Mouse (Mus musculus): ENCODE data around the gene Supt6. TPM values are rescaled to one million over a fixed set of nuclear protein-coding genes. Genes with fewer than 3 reads are reported as not detected.
"Not testable (repeated sequence)": the region's sequence is repeated elsewhere in the genome, so short reads cannot be mapped to it uniquely, and the experiment has no call there.

Supt6 gene
- polyA plus RNA-seq (2012; ENCODE audit: insufficient read depth, insufficient read length, missing spikeins): 20.1 and 20.7 TPM in 2 replicates

DNA sequence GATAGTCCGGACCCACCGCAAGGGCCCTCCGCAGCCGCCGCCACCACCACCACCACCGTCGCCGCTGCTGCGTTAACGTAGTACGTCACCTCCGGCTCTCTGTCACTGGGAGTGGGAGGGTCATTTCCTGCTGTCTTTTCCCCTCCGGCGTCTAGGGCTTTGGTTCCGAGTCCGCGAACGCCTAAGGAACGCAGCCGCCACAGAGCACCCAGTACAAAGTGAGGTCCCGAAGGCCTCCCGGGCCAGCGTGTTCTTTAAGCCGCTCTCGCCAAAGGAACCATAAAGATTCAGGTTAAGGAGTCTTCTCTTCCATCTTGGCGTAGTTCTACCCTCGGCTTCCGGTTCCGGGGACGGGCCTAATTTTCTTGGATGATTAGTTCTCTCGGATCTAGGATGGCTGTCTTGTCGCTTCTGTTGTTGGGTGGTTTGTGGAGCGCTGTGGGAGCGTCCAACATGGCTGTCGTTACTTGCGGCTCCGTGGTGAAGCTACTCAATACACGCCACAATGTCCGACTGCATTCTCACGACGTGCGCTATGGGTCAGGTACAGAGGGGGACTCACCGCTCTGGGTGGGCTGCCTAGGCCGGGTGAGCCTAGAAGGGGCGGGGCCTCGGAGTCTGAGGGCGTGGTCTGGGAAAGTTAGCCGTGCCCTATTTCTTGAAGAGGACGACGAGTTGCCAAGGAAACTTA is at the start of gene Supt6, which contains the start of gene Sdf2:
Supt6 (minus strand) TSS at position 361 of the 691 bp plus-strand sequence.
Sdf2 (plus strand) TSS at position 120 of the 691 bp plus-strand sequence.
- Histone ChIP-seq H3K4me3 (ENCODE audit: insufficient read depth, low read depth, low read length) (peak within 1 kb of the TSS; percentile 83), H3K27ac (replicated peaks; ENCODE audit: low read depth, low read length) (peak within 1 kb of the TSS; percentile 99), H3K4me1 (ENCODE audit: control insufficient read depth, insufficient read depth, insufficient read length, low read length) (0 out of 2 replicates have a peak, but pooled peaks cover 3% of the 10 kb centered on the region)

GRCm38 (mm10) chr11:78294585-78294984 is 48.8 kb upstream of the Supt6 start:
- Histone ChIP-seq H3K27ac (replicated peaks; ENCODE audit: low read depth, low read length) (no peak overlapping the region), H3K4me3 (ENCODE audit: insufficient read depth, low read depth, low read length) (no peak overlapping the region), H3K4me1 (ENCODE audit: control insufficient read depth, insufficient read depth, insufficient read length, low read length) (no peaks in the 10 kb centered on the region)

GRCm38 (mm10) chr11:78290654-78291053 is 44.9 kb upstream of the Supt6 start, which contains the start of gene BC030499:
Gene BC030499, plus strand, starts transcription at chr11:78290841.
- Histone ChIP-seq H3K4me1 (ENCODE audit: control insufficient read depth, insufficient read depth, insufficient read length, low read length) (no peaks in the 10 kb centered on the region), H3K27ac (replicated peaks; ENCODE audit: low read depth, low read length) (no peak within 1 kb of the TSS), H3K4me3 (ENCODE audit: insufficient read depth, low read depth, low read length) (no peak within 1 kb of the TSS)

DNA sequence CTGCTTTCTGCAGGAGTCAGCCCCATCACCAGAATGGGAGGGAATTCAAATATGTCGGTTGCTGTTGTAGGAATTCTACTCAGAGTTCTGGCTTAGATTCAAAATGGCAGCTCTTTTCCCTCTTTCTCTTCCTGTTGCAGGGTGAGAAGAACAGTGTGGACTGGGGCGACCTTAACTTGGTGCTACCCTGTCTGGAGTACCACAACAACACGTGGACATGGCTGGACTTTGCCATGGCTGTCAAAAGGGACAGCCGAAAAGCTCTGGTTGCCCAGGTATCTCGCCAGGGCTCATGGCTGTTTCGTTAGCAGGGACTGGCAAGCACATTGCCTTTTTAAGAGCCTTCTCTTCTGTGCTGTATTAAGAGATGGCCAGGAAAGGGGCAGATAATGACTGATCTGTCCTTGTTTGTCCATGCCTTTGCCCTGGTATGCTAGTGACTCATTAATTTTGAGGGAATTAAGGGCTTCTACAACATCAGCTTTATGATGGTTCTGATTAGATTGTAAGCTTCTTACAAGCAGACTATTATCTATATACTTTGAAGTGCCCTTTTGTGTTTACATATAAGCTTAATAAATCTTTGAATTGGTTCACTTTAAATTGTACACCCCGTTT is 43.5 kb upstream of the Supt6 start:
- Histone ChIP-seq H3K27ac (replicated peaks; ENCODE audit: low read depth, low read length) (no peak overlapping the region), H3K4me3 (ENCODE audit: insufficient read depth, low read depth, low read length) (no peak overlapping the region), H3K4me1 (ENCODE audit: control insufficient read depth, insufficient read depth, insufficient read length, low read length) (no peaks in the 10 kb centered on the region)

GRCm38 (mm10) chr11:78279586-78279985 is 33.8 kb upstream of the Supt6 start:
- no peak overlapping the region for H3K4me3 ChIP-seq (ENCODE audit: insufficient read depth, low read depth, low read length)
- H3K27ac ChIP-seq (replicated peaks; ENCODE audit: low read depth, low read length): no peak overlapping the region
- H3K4me1 ChIP-seq (ENCODE audit: control insufficient read depth, insufficient read depth, insufficient read length, low read length): peaks cover 6% of the 10 kb centered on the region; the same call in 1 of the 2 replicates

GRCm38 (mm10) chr11:78278853-78279252 is 33.1 kb upstream of the Supt6 start:
- Histone ChIP-seq H3K4me3 (ENCODE audit: insufficient read depth, low read depth, low read length) (no peak overlapping the region), H3K27ac (replicated peaks; ENCODE audit: low read depth, low read length) (no peak overlapping the region), H3K4me1 (ENCODE audit: control insufficient read depth, insufficient read depth, insufficient read length, low read length) (peaks cover 6% of the 10 kb centered on the region; the same call in 1 of the 2 replicates)

DNA sequence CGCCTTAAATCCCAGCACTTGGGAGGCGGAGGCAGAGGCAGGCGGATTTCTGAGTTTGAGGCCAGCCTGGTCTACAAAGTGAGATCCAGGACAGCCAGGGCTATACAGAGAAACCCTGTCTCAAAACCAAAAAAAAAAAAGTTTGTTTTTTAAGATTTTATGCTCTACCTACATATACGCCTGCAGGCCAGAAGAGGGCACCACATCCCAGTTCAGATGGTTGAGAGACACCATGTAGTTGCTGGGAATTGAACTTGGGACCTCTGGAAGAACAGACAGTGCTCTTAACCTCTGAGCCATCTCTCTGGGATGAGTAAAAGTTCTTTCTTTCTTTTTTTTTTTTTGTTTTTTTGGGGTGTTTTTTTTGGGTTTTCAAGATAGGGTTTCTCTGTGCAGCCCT is 30.4 kb upstream of the Supt6 start:
- H3K4me1 ChIP-seq (ENCODE audit: control insufficient read depth, insufficient read depth, insufficient read length, low read length); H3K4me3 ChIP-seq (ENCODE audit: insufficient read depth, low read depth, low read length); H3K27ac ChIP-seq (replicated peaks; ENCODE audit: low read depth, low read length): not testable (repeated sequence)

- Histone ChIP-seq H3K4me1 (ENCODE audit: control insufficient read depth, insufficient read depth, insufficient read length, low read length) (peaks cover 6% of the 10 kb centered on the region; the same call in 1 of the 2 replicates), H3K27ac (replicated peaks; ENCODE audit: low read depth, low read length) (no peak overlapping the region), H3K4me3 (ENCODE audit: insufficient read depth, low read depth, low read length) (no peak overlapping the region)
These were observed 29.8 kb upstream of the Supt6 start for GRCm38 (mm10) chr11:78275596-78275995.

- Histone ChIP-seq H3K4me1 (ENCODE audit: control insufficient read depth, insufficient read depth, insufficient read length, low read length) (no peaks in the 10 kb centered on the region), H3K27ac (replicated peaks; ENCODE audit: low read depth, low read length) (no peak overlapping the region), H3K4me3 (ENCODE audit: insufficient read depth, low read depth, low read length) (no peak overlapping the region)
These were observed 26.2 kb upstream of the Supt6 start for GRCm38 (mm10) chr11:78271986-78272385.

- no peaks in the 10 kb centered on the region for H3K4me1 ChIP-seq (ENCODE audit: control insufficient read depth, insufficient read depth, insufficient read length, low read length)
- H3K4me3 ChIP-seq (ENCODE audit: insufficient read depth, low read depth, low read length): no peak overlapping the region
- H3K27ac ChIP-seq (replicated peaks; ENCODE audit: low read depth, low read length): no peak overlapping the region
These were observed 19.8 kb upstream of the Supt6 start for GRCm38 (mm10) chr11:78265571-78265970.

DNA sequence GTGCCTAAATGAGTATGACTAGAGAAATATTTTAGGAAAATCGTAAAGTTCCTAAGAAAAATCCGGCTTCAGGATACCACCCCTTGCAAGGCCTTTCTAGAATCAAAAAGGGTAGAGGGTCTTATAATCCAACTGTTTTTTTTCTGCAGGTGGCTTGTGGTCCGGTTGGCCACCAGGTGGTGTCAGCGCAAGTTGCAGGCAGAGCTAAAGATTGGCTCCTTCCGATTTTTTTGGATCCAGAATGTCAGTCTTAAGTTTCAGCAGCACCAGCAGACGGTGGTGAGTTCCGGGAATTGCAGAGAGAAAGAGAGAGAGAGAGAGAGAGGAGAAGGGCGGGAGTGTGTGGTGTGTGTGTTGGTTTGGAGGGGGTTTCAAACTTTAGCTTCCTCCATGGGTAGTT is 16.8 kb upstream of the Supt6 start:
- Histone ChIP-seq H3K4me3 (ENCODE audit: insufficient read depth, low read depth, low read length) (peak overlapping the region; percentile 97), H3K27ac (replicated peaks; ENCODE audit: low read depth, low read length) (no peak overlapping the region), H3K4me1 (ENCODE audit: control insufficient read depth, insufficient read depth, insufficient read length, low read length) (no peaks in the 10 kb centered on the region; the same call in 1 of the 2 replicates)

DNA sequence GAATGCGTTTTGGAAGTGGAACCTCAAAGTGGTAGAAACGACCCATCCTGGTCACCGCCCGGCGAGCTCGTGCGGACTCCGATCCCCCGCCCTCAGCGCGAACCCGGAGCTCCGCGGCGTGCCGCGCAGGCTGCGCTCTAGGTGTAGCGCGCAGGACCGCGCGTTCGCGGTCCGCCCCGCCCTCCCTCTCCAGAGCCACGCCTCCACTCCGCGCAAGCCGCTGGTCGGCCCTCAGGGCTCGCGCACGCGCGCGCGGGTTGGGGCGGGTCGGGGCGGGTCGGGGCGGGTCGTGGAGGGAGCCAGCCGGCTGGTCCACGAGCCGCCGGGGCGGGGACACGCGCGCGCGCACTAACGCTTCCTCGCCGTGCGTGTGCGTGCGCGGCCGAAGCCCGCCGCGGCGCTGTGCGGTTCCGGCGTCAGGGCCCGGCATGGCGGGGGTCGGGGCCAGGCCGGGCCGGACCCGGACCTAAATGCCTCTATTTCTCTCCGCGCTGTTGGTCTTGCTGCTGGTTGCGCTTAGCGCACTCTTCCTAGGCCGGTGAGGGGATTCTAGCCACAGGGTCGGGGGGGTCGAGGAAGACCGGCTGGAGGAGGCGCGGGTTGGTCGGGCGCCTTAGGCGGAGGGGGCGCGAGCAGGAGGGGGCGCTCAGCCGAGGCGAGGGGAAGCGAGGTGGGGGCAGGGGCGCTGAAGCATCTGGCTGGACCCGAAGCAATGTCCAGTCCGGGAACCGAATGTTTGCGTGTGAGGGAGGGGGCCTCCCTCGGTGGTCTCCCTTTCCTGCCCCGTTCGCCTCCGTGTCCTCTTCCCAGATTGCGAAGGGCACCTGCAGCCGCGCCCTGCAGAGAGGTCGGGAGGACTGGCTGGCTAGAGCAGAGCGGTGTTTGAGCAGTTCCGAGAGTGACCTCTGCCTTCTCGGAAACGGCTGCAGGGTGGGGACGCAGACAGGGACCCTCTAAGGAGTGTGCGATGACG is 15.9 kb upstream of the Supt6 start, which contains the start of gene 2610507B11Rik:
2610507B11Rik (plus strand) TSS at position 373 of the 973 bp plus-strand sequence.
- peak within 1 kb of the TSS; percentile 97 for H3K4me3 ChIP-seq (ENCODE audit: insufficient read depth, low read depth, low read length)
- H3K27ac ChIP-seq (replicated peaks; ENCODE audit: low read depth, low read length): peak within 1 kb of the TSS; percentile 78
- no peaks in the 10 kb centered on the region; the same call in 1 of the 2 replicates for H3K4me1 ChIP-seq (ENCODE audit: control insufficient read depth, insufficient read depth, insufficient read length, low read length)

GRCm38 (mm10) chr11:78260489-78261258 is 14.9 kb upstream of the Supt6 start:
- Histone ChIP-seq H3K4me3 (ENCODE audit: insufficient read depth, low read depth, low read length) (peak overlapping the region; percentile 44; the same call in 1 of the 2 replicates), H3K4me1 (ENCODE audit: control insufficient read depth, insufficient read depth, insufficient read length, low read length) (no peaks in the 10 kb centered on the region; the same call in 1 of the 2 replicates), H3K27ac (replicated peaks; ENCODE audit: low read depth, low read length) (no peak overlapping the region)

DNA sequence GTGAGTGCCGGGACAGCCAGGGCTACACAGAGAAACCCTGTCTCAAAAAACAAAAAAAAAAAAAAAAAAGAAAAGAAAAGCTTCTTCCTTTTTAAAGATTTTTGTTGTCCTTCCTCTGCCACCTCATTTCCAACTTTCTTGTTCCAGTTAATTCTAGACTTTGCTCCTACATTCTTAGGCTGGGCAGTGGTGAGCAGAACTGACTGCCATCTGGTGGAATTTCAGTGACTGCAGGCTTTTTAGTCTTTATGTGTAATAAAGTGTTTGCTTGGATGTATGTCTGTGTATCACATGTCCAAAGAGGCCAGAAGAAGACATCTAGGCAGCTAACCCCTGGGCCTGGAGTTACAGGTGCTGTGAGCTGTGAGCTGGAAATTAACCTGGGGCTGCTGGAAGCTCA is 10.8 kb upstream of the Supt6 start:
- Histone ChIP-seq H3K4me3 (ENCODE audit: insufficient read depth, low read depth, low read length) (no peak overlapping the region), H3K27ac (replicated peaks; ENCODE audit: low read depth, low read length) (no peak overlapping the region), H3K4me1 (ENCODE audit: control insufficient read depth, insufficient read depth, insufficient read length, low read length) (no peaks in the 10 kb centered on the region; the same call in 1 of the 2 replicates)
